Mouse (Mus musculus): ENCODE measurements around the gene Pls1. TPM values are rescaled to one million over a fixed set of nuclear protein-coding genes. Genes with fewer than 3 reads are reported as not detected.

The Pls1 gene
- under 1 TPM in 1 of 2 experiments, not detected in 1; 0.16 TPM for total RNA-seq (2021)
- long read RNA-seq, experiment 1 = 0 reads
- long read RNA-seq, experiment 2 = 0 reads

DNA sequence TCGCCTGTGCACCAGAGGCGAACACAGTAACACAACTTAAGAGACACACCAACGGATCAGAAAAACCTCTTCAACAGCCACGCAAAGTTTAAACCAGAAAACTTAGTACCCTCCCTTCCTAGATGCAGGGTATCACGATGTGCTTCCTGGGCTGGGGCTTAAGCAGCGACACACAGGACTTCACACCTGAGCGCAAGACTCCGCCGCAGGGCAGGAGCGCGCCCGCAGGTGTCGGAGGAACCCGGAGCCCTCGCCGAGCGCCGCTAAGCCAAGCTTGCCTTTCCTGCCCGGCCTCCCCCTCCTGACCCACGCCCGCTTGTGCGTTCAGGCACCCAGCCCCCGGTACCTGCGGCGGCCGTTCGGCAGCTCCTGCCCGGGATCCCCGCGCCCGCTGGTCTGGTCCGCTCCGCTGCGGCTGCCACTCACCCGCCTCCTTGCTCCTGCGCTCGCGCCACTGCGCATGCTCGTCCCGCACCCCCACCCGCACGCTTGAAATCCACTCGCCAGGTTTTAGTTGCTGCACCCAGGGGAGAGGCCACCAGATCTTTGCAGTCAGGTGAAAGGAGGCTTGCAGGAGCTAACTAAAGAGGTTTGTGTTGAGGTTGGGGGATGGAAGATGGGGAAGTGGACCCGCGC lies at the start of gene Pls1:
Gene Pls1, minus strand, starts transcription at position 487 of the 636 bp plus-strand sequence.
- DNase-seq (ENCODE audit: low spot score) = peak; percentile 54

DNA sequence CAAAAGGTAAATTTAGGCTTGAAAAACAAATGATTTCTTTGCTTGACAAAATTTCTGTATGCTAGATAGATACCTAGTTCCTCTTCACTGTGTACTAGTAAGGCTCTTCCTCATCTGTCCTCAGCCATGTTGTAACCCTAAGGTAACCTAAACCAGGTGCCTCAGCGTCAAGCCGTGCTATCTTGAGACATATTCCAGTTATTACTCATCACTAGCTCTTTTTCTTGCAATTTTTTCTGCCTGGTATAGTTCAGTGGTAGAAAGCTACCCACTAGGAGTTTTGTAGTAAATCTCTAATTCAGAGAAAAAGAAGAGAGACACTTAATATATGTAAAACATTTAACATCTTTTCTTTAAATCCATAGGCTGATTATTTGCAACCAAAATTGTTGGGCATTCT lies 37.6 kb upstream of the Pls1 start:
- DNase-seq (ENCODE audit: low spot score) = no peak

DNA sequence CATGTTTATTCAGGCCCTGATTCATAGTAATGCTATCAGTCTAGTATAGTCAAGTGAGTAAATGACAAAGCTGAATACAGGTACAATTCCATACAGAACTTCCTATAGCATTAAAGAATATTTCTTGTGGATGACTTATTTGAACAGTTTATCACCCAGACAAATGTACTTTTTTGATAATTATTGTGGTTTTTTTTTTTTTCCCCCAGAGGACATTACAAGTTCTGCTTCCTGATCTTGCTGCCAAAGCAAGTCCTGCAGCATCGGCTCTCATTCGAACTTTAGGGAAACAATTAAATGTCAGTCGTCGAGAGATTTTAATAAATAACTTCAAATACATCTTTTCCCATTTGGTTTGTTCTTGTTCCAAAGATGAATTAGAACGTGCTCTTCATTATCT lies 33.1 kb upstream of the Pls1 start:
- DNase-seq (ENCODE audit: low spot score) = no peak

DNA sequence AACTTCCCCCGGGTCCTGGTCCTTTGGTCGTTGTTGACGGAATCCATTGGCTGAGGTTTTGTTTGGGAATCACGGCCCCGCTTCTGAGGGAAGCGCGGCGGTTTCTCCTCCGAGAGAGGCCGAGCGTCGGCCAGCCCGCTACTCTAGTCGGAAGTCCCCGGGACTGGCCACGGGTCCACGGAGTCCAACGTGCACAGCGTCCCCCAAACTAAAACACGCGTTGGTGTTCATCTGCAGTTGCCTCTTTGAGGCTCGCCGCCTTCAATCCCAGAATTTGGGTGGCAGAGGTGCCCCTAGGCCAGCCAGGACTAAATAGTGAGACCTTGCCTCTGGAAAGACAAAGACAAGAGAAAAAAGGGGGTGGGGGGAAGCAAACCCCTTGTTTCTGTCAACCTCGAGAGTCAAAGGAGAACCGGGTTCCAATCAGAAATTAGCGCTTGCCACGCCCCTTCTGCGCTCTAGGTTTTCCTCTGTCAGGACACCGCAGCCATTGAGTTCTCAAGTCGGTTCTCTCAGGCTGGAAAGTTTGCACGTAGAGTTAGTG lies 13.0 kb upstream of the Pls1 start:
- no peak for DNase-seq (ENCODE audit: low spot score)

DNA sequence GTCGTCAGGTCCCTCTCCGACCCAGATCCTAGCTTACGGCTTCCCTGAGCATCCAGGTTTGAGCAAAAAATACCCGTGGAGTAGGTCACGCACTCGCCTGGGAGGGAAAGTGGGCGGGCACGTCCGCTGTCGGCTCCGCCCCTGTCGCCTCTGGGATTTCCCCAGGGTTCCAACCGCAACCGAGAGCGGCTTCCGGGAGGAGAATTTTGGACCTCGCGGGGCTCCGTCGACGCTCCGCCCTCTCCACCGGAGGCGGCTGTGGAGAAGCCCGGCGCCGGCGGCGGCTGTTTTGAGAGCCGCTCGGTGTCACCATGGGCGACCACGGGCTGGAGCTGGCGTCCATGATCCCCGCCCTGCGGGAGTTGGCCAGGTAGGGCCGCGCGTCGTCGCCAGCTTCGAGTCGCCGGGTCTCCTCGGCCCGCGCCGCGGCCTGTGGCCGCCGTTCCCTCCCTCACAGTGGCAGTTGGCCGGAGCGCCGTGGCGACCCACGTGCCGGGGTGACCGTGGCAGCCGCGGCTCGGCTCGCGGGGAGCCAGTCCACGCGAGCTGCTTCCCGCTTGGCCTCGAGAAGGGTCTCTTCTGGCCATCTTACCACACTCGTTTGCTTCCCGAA lies 12.4 kb upstream of the Pls1 start, which contains the start of gene Atr:
Gene Atr, plus strand, starts transcription at position 184 of the 613 bp plus-strand sequence.
- peak; percentile 95 for DNase-seq (ENCODE audit: low spot score)

DNA sequence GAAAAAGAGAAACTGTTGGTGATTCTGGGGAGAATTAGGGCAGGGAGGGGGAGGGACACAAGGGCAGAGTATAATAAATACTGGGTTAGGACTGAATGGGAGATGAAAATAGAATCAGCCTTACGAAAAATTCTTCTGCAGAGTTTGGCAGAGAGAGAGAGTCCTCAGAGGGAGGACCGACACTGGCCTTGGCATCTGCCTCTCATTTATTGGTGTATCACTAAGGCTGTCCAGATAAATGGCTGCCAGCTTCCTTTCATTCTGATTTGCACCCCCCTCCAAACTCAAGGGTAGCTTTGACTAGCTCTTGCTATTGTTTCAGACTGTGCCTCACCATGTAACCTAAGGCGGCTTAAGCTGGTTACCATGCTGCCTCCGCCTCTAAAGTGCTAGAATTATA lies 10.9 kb upstream of the Pls1 start:
- DNase-seq (ENCODE audit: low spot score) = no peak

DNA sequence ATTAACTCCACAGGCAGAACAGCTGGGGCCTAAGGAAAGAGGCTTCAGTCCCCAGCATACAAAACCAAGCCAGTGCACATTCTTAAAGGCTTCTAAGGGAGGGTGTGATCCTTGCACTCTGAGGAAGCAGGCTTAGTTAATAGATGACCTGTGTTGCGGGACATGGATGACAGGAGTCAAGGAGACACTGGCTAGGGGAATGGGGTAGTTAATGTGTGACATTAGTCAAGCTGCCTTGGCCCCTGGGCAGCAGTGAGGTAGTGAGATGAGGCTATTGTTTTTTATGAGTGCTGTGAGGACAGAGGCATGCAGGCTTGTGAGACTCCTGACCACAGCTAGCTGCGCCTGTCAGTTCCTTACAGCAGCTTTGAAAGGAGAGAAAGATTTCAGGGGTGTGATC lies 9.8 kb upstream of the Pls1 start:
- DNase-seq (ENCODE audit: low spot score) = no peak

DNA sequence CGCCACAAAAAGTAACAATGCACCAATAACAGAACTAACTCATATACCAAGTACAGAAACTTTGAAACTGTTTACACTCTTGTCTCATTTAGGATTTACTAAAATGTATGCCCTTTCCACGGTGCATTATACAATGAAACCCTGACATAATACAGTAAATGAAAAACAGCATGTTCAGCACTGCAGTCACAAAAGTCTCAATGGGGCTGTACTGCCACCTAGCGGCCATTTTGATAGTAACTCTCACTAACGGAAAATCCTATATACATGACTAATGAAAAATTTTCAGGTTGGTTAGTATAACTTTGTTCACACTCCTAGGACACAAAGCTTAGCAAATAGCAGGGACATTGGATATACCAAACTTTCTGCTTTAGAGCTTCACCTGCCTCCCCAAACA lies 7.8 kb upstream of the Pls1 start:
- peak; percentile 64 for DNase-seq (ENCODE audit: low spot score)

DNA sequence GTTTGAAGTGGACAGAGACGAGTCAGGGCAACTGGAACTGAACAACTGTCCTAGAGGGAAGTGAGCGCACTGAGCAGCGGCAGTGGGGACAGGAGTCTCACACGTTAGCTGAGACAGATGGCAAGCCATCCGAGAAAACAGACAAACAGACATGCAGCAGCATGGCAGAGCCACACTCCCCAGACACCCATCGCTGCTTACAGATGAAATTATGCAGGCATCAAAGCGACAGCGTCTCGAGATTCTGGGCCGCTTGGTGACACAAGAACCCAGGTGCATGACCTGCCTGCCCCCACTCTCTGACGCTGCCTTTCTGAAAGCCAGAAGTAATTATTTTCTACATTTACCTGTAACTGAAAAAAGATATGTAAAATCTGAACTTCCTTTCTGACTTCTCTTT lies 6.6 kb upstream of the Pls1 start:
- no peak for DNase-seq (ENCODE audit: low spot score)

DNA sequence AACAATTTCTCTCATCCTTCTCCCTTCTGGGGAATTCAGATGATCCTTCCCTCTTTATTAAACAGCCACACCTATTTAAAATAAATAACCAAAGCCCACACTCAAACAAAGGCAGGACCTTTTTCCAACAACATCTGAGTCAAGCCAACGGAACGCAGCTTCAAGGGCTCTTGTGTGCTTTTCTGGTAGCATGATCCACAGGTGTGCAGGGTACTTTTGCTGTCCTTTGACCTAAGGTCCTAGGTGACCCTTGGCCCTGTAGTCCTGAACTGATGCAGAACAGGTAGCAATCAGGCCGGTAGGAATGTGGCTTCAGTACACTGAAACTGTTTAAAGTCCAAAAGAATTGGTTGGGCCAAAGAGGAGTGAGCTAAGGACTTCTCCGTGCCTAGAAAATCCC lies 600 bp upstream of the Pls1 start:
- no peak for DNase-seq (ENCODE audit: low spot score)

DNA sequence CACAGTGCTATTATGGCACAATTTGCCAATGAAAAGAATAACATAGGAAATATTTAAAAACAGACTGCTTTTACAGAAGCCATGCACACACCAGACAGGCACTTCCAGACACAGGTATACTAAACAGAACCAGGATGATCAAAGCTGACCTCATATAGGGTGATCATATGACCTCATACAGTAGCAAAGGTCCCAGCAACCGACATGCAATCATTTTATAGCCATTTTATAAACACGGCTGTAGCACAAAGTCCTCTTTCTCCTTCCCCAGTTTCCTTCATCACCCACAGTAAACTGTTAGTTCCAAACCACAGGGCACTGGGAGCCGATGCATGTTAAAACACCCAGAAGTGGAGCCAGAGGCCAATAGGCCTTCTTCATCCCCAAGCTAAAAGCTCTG lies 5.7 kb downstream of the Pls1 start:
- DNase-seq (ENCODE audit: low spot score) = no peak

DNA sequence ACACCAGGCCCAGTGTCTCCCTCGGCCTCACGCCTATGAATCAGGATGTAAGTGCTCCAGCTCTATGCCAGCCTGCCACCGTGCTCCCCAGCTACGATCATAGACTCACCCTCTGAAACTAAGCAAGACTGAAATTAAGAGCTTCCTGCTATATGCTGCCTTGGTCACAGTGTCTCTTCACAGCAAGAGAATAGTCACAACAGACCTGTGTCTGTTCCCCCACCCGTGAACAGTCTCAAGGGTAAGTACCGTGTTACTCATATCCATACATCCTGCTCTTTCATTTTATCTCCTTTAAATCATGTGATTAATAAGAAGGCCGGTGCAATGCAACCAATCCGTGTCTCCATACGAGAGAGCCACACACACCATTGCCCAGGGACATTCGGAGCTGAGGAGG lies 9.4 kb downstream of the Pls1 start:
- DNase-seq (ENCODE audit: low spot score) = no peak

DNA sequence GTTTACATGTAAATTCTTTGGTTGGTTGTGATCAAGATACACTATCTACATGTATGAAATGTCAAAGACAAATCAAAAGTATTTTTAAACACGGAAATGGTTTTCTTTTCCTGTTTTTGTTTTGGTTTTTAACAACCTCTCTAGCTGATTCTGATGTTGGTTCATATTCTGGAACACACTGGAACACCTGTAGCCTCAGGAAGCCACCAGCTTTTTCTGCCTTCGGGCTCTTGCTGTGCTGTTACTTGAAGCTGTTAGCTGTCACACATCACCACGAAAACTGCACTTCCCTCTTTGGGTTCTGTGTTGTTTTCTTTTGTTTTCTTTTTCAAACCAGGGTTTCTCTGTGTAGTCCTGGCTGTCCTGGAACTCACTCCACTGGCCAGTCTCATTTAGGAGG lies 10.3 kb downstream of the Pls1 start:
- no peak for DNase-seq (ENCODE audit: low spot score)

DNA sequence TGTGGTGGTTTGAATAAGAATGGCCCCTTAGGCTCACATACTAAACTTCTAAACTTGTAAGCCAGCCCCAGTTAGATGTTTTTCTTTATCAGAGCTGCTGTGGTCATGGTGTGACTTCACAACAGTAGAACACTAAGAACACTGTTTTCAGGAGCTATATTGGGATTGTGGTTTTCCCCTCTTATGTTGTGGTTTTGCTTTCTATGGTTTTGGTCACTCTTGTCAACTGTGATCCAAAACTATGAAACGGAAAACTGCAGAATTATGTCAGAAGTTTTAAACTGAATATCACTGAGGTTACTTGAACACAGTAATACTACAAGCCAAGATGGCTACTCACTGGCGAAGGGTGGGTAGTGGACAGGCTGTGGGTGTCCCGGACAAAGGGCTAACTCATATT lies 12.4 kb downstream of the Pls1 start:
- DNase-seq (ENCODE audit: low spot score) = no peak

DNA sequence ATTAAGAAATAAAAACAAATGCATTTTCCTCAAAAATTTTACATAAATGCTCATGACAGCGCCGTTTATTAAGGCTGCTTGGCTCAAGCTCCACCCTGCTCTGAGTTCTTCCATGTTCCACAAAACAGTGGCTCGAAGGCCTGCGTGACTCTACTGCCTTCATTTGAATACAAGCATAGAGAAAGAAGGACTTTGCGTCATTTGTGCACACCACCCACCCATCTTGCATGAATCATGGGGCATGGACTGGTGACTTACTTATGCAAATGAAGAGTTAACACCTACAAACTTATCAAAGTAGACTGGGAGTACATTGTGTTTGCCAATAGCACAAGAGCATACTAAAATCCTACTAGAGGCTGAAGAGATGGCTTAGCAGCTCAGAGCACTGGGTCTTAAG lies 17.5 kb downstream of the Pls1 start:
- no peak for DNase-seq (ENCODE audit: low spot score)

DNA sequence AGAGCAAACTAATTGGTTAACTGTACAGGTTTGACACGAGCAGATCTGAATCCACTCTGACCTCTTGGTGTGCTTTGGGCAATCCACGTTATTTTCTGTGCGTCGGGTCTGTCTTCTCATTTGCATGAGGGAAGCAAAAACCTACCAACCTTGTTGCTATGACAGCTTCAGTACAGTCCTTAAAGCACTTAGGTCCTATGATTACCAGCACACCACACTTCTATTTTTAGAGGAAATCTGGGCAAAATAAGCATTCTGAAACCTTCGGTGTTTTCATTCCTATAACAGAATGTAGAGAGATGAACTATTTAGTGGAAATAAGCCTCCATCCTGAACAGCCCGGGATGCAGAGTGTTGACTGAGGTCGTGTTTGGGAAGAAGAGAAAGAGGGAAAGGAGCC lies 22.6 kb downstream of the Pls1 start:
- no peak for DNase-seq (ENCODE audit: low spot score)

DNA sequence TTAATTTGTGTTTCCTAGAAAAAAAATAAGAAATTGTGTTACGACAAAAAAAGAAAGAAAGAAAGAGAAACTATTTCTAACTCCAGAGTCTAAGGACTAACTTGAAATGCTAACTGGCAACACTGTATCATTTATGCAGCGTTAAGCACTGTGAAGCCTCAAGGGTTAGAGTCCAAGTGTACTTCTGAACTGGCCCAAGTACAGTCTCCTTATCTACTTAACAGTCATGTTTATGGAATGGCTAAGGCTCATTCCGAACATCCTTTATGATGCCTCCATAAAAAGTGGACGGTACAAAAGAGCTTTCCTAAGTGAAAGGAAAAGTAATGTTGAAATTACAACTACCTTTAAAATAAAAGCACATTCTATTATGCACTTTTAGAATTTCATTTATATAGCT lies 29.4 kb downstream of the Pls1 start:
- DNase-seq (ENCODE audit: low spot score) = no peak

DNA sequence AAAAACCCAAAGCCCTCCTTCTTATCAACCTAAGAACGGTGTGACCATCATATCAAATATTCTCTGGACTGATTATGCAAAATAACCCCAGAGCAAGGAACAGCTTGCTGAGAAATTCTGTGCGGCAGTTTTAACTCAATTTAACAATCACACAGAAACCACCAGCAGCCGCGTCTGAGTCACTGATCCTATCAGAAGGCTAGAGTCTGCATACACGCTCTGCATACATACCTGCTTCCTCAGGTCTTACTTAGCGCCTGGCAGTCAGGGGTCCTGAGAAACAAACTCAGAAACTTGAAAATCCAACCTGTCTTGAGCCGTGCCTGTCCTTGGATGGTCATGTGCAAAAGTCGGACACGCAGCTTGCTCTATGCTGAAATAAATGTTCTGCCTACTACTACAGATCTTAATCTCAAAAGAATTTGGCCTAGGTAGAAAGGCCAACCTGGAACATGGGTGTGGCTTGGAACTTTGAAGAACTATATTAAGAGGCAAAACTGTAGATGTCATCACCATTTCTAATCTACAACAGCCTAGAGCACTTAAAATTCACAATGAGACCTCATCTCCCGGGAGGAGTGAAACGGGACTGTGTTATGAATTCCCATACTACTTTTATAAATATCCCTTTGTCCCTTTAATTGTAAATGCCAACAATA lies 30.0 kb downstream of the Pls1 start:
- DNase-seq (ENCODE audit: low spot score) = no peak

DNA sequence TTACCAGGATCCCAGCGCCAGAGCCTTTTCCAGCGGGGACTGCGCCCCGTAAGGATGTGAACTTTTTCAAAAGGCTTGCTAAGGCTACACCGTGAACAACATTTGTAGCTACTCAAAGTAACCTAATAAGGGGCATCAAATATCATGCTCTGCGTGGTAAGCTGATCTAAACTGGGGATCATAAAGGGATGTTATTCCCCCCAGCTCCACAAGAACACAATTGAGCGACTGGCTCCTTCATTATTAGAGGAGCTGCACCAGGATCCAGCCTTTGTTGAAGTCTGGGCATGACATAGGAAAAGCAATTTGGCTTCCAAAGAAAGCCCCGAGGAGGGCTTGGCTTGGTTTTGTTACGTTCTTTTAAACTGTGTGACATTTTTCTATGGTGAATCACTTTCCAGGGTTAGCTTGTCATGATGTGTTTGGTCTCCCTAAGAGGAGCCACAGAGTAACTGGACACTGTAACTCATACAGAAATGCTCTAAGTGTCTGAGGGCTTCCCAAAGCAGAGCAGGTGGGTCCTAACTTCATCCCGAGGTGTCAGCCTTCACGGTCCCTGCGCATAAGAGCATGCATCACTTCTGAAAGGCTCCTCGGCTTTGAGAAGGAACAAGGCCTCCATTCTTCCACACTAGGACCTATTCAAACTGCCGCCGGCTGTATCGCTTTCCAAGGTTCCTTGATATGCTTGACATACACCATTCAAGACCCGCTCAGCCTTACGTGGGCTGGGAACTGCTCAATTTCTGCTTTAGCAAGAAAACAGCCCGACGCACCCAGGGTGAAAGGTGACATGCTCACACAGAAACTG lies 31.2 kb downstream of the Pls1 start:
- no peak for DNase-seq (ENCODE audit: low spot score)

DNA sequence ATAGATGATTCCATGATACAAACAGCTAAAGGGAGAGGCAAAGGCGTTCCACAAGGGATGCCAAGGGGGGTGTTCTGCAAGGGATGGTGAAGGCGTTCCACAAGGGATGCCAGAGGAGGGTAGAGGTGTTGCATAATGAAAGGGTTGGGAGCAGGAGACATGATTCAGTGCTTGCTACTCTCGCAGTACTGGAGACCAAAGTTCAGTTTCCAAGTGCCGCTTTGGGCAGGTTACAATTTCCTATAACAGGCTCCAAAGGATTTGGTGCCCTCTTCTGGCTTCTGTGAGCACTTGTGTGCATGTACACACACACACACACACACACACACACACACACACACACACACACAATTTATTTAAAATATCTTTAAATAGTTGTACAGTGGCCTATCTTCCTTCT lies 33.3 kb downstream of the Pls1 start:
- no peak for DNase-seq (ENCODE audit: low spot score)

DNA sequence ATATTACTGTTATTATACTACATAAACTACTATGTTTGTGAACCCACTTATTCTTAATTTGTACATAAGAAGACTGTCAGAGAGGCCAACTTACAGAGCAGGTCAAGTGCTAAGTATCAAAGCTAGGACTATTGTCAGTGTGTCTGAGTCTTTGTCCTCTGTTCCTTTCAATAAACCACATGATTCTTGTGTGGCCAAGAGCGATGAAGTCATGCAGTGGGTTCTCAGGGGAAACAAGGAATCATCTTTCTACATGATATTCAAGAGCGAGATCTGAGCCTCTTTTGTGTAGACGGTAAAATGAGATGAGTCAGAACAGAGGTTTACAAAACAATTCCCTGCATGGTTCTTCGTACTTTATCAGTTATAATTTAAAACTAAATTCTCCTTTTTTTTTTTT lies 35.5 kb downstream of the Pls1 start:
- DNase-seq (ENCODE audit: low spot score) = no peak

DNA sequence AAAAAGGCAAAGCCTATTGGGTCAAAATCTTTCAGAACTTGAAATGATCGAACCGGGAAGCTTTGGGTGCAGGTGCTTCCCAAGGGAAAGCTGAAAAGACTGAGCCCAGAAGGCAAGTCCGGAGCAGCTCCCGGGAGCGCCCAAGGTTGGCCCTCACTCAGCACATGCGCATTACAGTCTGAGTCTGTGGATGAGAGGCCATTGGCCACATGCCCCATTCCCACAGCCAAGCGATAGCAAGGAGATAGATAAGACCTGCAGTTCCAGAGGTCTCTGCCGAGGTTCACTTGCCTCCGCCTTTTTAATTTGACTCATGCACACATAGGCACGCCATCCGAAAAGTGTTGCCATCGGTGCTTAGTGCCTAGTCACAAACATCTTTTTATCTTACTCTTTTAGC lies 39.7 kb downstream of the Pls1 start:
- DNase-seq (ENCODE audit: low spot score) = no peak
